Mouse (Mus musculus) bone marrow, adult 2 months (tissue): ENCODE measurements around the gene Thop1.

Source experiments
- CTCF ChIP-seq: fragments of 200-500 bp; IDR thresholded peaks from 2 replicates; pipeline ENCODE4 v1.5.1; 2011; ENCODE audit warnings: low read length, control low read depth; ENCODE audit not compliant: control insufficient read depth, insufficient read depth
- POLR2A ChIP-seq: fragments of 200-500 bp; IDR thresholded peaks from 2 replicates; pipeline ENCODE4 v1.6.1; 2011; ENCODE audit warnings: low read depth, mild to moderate bottlenecking, control low read depth, low read length, borderline replicate concordance; ENCODE audit not compliant: control insufficient read depth

DNA sequence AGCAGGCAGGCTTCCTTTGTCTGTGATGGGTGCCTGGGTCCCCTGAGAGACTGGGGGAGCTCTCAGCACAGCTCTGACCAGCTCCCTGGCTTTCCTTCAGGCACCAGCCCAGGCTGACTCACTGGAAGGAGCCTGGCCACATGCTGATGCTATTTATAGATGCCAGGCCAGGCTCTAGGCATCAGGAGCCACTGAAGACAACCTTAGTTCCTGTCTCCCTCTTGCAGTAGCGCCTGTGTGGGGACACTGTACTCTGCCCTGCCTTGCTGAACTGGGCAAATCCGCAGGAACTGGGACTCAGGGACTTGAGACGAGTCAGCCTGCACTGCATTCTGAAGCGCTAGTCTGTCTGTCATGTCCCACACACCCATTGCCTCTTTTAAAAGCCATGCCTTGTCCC, 42.5 kb upstream of the Thop1 start:
- no peak for TF ChIP-seq CTCF
- no peak for TF ChIP-seq POLR2A
